Mouse (Mus musculus): ENCODE measurements around the gene Slc6a16.

GRCm38 (mm10) chr7:45262266-45262665 lies 21.4 kb downstream of the Slc6a16 start:
- TF ChIP-seq POLR2A (IDR thresholded peaks at IDR 0.05; ENCODE audit: insufficient read length, low read depth): no peak
- no peak for TF ChIP-seq TCF3 (IDR thresholded peaks at IDR 0.05; ENCODE audit: insufficient read length, low read depth)
- no peak for TF ChIP-seq E2F4 (IDR thresholded peaks at IDR 0.05; ENCODE audit: insufficient read depth)
